Mouse (Mus musculus): Measurements from ENCODE around the gene Wdr45.
"Not testable (repeated sequence)": the region's sequence is repeated elsewhere in the genome, so short reads cannot be mapped to it uniquely, and the experiment has no call there.

The Wdr45 gene

GRCm38 (mm10) chrX:7714135-7714899 is at the start of gene Wdr45:
TSS of gene Wdr45 (plus strand) at chrX:7714333.
- peak; percentile 98 for DNase-seq

- DNase-seq = no peak
Observed at GRCm38 (mm10) chrX:7664791-7665190, 49.3 kb upstream of the Wdr45 start.

DNA sequence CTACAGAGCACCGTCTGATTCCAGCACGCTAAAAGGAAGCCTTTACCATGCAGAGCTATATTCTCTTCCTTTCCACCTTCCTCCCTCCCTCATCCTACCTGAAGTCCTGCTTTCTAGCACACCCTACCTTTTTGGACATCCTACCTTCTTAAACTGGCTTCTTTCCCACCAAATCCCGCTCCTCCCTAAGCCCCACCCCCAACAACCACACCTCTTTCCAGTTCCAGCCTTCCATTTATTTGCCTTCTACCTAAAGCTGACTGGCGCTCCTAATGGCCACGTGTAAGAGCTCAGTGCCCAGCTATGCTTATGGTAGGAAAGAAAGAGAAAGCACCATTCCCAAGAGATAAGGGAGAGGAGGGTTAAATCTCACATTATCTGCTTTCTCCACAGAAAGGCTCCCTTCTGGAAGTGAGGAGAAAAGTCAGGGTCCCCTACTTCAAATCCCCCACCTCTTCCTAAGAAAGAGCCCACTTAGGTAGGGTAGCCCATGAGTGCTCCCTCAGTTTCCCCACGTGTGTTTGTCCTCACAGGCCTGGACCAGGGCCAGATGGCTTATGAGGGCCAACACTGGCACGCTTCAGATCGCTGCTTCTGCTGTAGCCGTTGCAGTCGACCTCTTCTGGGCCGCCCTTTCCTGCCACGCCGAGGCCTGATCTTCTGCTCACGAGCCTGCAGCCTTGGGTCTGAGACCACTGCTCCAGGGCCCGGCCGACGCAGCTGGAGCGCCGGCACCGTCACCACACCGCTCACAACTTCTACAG is 48.2 kb upstream of the Wdr45 start:
- DNase-seq = no peak

GRCm38 (mm10) chrX:7670390-7670881 is 43.7 kb upstream of the Wdr45 start:
- DNase-seq = peak; percentile 72

DNA sequence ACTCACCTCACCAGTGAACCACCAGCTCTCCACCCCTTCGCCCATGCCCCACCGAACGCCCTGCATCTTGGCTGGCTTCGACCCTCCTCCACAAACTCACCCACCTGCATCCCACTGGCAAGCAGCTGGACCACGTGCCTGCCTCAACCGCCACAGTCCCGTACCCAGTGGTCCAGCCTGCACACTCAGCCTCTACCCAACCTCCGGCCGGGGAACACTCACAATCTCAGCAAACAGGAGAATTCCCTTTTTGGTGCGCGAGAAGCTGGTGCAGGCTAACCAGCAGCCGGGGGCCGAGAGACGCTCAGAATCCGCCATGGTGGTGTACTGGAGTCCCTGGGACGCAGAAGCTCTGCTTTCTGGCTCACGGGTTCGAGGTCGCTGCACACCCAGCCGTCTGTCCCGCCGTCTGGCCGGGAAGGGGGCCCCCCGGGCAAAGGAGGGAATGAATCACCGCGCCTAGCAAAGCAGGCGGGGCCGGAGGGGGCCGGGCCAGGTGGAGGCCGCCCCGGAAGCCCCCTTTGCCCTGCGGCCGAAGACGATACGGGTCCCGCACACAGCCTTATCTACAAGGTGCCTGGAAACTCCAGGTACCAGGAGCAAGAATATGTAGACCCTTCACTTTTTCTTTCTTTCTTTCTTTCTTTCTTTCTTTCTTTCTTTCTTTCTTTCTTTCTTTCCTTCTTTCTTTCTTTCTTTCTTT is 43.1 kb upstream of the Wdr45 start, which contains the start of gene Plp2:
TSS of gene Plp2 (minus strand) at position 470 of the 703 bp plus-strand sequence.
- no peak for DNase-seq

GRCm38 (mm10) chrX:7672739-7673138 is 41.4 kb upstream of the Wdr45 start:
- DNase-seq = no peak

GRCm38 (mm10) chrX:7673578-7674281 is 40.4 kb upstream of the Wdr45 start:
- DNase-seq = no peak

DNA sequence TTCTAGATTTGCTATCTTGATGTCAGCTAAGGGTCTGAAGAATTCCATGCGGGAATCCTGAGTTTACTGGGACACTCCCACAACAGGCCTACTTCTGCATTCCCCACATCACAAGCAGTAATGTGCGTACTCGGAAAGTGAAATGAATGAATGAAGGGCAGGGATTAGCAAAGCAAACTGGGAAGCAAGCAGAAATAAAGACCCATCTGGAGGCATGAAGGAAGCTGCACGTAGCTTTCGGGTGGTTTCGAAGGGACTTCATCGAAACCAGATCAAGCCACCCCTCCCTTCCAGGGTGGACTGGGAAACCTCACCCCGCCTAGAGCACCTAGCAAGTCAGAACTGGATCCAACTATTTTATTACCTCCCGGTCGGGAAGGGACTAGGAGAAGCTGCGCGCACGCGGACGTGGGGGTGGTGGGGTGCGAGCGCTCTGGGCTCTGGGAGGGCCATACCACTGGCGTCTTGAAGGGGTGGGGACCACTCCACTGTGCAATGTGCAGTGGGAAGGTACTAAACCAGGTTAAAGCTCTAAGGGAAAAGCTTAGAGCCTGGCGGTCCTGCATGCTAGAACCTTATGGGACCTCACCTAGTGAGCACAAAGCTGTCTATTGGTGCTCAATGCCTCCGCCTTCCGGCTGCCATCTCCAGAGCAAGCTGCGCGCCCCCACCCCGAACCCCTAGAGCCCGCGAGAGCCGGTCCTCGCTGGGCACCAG is 39.7 kb upstream of the Wdr45 start:
- DNase-seq = peak; percentile 34

DNA sequence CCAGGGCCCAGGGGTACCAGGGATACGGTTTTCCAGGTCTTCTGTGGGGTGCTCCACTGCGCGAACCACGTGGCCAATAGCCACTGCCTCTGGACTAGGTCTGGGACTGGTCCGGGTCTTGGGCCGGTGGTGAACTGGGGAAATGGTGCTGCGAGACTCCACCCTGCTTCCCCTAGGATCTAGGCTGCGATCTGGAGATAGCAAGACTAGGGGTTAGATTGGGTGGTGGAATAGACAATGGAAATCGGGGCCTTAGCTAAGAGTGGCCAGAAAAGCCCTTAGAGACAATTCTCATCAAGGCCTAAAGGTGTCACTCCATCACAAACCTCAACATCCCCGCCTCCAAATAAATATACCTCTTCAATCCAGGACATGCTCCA is 39.1 kb upstream of the Wdr45 start:
- no peak for DNase-seq

- no peak for DNase-seq
Observed at GRCm38 (mm10) chrX:7678986-7679385, 35.1 kb upstream of the Wdr45 start.

DNA sequence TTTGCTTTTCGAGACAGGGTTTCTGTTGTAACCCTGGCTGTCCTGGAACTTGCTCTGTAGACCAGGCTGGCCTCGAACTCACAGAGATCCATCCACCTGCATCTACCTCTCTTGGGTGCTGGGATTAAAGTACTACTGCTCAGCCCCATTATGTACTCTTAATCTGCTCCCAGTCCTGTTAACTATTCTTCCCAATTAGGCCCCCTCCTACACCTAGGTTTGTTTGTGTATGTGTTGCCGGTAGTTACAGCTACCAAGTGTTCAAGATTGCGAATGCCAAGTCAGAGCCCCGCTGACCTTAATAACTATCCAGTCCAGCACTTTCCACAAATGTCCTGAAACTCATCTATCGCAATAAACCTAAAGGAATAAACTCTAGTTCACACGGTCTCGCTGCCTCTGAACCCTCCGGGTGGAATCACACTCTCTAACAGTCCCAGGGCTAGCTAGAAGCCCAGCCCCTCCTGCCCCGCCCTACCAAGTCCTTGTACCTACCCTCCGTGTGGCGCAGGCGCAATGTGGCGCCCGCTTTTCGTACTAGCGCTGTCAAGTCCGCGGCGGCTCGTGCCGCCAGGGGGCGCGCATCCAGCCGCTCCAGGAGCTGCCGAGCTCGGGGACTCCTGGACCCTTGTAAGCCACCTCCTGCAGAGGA is 34.6 kb upstream of the Wdr45 start:
- DNase-seq = peak; percentile 92

DNA sequence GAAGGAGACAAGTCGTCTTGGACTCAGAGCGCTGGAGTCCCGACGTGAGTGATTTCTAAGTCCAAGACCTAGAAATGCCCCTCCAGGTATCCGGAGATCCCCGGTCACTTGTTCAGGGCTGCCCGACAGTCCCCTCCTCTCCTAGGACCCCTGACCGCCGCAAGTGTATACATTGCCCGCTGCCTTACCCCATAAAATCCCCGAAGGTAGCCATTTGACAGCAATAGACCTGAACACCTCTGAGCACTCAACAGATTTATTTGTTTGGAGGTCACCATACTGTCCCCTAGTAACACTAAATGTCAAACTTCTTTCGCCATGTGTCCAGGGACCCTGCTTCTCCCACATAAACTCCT is 34.1 kb upstream of the Wdr45 start:
- DNase-seq = no peak

GRCm38 (mm10) chrX:7680864-7681263 is 33.3 kb upstream of the Wdr45 start, which contains the start of gene Magix:
TSS of gene Magix (minus strand) at chrX:7681251.
- DNase-seq = no peak

- DNase-seq = no peak
Observed at GRCm38 (mm10) chrX:7688321-7688720, 25.8 kb upstream of the Wdr45 start.

DNA sequence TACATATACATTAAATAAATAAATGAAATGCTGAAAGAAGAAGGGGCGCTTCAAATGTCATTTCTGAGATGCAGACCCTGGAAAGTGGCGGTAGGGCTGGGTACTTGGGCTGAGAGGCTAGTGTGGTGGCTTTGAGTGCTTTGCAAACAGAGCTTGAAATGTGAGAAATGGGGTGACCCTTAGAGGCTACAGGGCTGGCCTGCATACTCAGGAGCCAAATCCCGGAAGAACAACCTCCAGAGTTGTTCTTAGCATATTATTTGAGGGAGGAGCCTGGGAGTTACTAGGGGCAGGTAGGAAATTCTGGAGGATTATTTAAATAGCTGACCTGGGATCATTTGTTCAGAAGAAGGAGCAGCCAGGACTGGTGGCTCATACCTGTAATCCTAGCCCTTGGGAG is 23.6 kb upstream of the Wdr45 start:
- no peak for DNase-seq

- DNase-seq = peak; percentile 32
Observed at GRCm38 (mm10) chrX:7692862-7693261, 21.3 kb upstream of the Wdr45 start.

DNA sequence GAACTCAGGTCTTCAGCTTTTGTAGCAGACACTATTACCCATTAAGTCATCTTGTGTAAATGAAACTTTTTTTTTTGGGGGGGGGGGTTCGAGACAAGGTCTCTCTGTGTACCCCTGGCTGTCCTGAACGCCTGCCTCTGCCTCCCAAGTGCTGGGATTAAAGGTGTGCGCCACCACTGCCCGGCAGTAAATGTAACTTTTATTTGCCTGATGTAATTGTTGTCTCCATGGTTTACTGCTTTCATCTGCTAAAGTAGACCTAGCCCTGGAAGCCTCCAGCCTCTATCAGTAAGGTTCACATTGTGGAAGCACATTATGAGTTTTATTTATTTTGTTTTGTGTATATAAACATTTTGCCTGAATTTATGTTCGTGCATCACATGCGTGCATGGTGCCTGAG is 17.6 kb upstream of the Wdr45 start:
- no peak for DNase-seq

DNA sequence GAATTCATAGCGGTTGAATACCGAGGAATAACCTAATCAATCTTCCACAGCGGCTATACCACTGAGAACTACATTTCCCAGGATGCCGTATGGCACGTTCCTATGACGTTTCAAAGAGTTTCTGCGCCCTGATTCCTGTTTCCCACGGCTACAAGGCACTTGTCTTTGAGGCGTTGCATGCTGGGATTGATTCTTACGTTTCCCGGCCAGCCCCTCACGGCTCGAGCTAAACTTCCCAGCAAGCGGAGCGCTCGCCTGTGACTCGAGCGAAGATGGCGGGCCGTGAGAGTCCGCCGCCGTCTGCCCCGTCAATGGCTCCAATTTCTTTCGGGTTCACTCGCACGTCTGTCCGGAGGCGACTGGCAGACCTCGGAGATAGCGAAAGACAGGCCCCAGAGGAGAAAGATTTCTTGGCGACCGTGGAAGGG is 17.2 kb upstream of the Wdr45 start, which contains the start of gene Gpkow:
TSS of gene Gpkow (plus strand) at position 178 of the 428 bp plus-strand sequence.
- DNase-seq = peak; percentile 96

GRCm38 (mm10) chrX:7713764-7714134 is 384 bp upstream of the Wdr45 start:
- not testable (repeated sequence) for DNase-seq

DNA sequence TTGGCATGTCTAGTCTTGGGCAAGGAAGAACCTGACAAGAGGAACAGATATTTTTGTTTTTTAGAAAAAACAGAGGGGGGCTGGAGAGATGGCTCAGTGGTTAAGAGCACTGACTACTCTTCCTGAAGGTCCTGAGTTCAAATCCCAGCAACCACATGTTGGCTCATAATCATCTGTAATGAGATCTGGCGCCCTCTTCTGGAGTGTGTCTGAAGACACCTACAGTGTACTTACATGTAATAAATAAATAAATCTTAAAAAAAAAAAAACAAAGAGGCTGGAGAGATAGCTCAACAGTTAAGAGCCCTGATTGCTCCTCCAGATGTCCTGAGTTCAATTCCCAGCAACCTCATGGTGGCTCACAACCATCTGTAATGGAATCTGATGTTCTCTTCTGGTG is 1.9 kb downstream of the Wdr45 start:
- DNase-seq = not testable (repeated sequence)

DNA sequence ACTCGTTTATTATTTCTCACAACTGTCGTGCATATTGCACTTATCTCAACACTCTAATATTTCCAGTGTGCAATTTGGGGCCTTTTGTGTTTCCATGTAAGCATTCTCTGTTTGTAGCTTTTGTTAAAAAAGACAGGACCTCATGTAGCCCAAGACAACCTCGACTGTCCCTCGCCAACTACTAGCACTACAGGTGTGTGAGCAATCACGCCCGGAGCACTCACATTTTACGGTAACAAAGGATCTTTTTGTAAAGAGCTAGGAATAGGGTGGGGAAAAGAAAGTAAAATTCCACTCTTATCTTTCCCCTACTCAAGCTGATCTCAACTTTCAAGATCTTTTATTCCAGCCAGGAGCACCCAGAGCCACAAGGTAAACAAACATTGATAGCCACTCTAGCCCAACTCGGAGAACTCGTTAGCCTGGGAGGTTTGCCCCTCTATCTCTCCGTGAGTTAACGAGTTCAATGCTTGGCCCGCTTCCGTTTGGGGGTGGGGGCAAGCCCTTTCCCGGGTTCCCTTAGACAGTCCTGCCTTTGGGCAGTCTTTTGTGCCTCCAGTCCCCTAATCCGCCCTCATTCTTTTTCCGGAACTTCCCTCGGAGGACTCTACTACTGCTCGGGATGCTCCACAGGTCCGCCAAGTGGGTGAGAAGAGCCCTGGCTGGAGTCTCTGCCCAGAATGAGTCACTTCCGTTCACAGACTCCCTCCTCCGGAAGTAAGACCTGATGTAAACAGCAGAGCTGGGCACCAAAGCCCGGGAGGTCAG is 7.6 kb downstream of the Wdr45 start, which contains the start of gene Gm45208:
TSS of gene Gm45208 (plus strand) at position 732 of the 768 bp plus-strand sequence.
- DNase-seq = peak; percentile 90
